Mouse (Mus musculus): ENCODE results near the gene Pald1.

The Pald1 gene

DNA sequence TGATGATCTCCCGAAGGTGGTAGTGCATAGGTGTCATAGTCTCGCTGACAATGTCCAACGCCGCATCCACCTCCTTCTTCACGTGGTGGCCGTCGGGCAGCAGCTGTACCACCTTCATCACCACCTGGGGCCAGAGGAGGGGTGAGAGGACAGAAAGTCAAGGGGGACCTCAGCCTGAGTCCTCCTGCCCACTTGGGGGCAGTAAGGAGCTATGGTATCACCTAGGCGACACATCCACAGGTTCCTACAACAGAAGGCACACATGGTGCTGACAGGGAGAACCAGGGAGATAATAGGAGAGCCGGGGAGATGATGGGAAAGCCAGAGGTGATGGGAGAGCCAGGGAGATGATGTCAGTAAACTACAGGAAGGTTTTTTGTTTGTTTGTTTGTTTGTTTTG, 44.1 kb downstream of the Pald1 start:
- ATAC-seq (ENCODE audit: insufficient number of reproducible peaks, low FRiP score, low TSS enrichment): no peak

- no peak for ATAC-seq (ENCODE audit: insufficient number of reproducible peaks, low FRiP score, low TSS enrichment)
Observed at GRCm38 (mm10) chr10:61337665-61338064, 45.7 kb downstream of the Pald1 start.

GRCm38 (mm10) chr10:61336592-61336991, 46.7 kb downstream of the Pald1 start:
- ATAC-seq (ENCODE audit: insufficient number of reproducible peaks, low FRiP score, low TSS enrichment): no peak

- ATAC-seq (ENCODE audit: insufficient number of reproducible peaks, low FRiP score, low TSS enrichment): peak; percentile 34; the same call in 1 of the 2 replicates
Observed at GRCm38 (mm10) chr10:61336137-61336536, 47.2 kb downstream of the Pald1 start.

DNA sequence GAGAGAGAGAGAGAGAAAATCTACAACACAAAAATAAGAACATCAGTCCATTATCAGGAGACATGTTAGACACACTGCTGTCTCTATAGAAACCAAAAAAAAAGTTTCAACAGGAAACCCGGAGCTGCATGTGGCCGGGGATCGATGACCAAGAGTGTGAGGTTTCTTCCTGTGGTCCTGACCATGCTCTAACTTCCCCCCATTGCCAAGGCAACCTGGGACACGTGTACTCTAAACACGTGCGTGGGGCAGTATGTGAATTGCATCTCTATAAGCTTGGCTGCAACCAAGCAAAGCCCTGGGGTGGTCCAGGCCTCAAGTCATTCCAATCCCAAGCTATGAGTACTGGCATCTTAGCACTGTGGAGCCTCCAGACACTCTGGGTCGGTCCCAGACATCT, 48.8 kb downstream of the Pald1 start:
- ATAC-seq (ENCODE audit: insufficient number of reproducible peaks, low FRiP score, low TSS enrichment): no peak

DNA sequence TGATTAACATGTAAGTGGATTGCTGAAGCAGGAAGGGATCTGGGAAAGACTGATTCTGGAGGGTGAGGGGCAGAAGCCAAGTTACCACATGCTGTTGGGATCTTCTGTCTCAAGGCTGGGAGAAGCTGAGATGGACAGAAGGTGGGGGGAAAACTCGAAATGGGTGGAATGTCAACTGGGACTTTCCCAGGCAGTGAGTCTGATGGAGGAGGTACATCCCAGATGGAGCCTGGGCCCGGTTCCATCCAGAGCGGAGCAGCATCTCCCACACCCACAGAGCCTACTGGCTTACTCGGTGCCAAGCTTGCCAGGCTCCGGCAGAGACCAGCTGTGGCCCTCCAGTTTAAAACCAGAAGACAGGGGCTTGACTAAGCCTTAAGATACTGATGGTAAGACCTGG, 52.3 kb downstream of the Pald1 start:
- peak; percentile 84 for ATAC-seq (ENCODE audit: insufficient number of reproducible peaks, low FRiP score, low TSS enrichment)

DNA sequence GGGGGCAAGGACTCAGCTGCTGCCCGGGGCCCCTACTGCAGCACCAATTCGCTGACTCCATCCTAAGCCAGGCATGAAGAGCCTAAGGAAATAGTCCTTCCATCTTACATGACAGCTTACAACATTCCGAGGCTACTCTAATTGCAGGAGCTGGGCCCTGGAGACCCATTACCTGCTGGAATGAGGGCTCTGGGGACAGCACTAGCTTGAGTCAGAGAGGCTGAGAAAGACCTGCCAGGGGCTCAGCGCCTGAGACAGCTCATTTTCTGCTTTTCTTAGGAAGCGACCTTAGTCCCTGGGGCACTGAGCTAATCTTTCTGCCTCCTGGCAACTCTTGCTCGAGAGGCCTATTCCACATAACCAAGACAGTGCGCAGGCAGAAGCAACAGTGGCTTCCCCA, 54.4 kb downstream of the Pald1 start:
- no peak for ATAC-seq (ENCODE audit: insufficient number of reproducible peaks, low FRiP score, low TSS enrichment)

- no peak for ATAC-seq (ENCODE audit: insufficient number of reproducible peaks, low FRiP score, low TSS enrichment)
Observed at GRCm38 (mm10) chr10:61327545-61327944, 55.8 kb downstream of the Pald1 start.

GRCm38 (mm10) chr10:61325782-61326328, 57.5 kb downstream of the Pald1 start:
- no peak for ATAC-seq (ENCODE audit: insufficient number of reproducible peaks, low FRiP score, low TSS enrichment)

- ATAC-seq (ENCODE audit: insufficient number of reproducible peaks, low FRiP score, low TSS enrichment): no peak
Observed at GRCm38 (mm10) chr10:61324717-61325116, 58.6 kb downstream of the Pald1 start.

GRCm38 (mm10) chr10:61318527-61318926, 64.8 kb downstream of the Pald1 start:
- ATAC-seq (ENCODE audit: insufficient number of reproducible peaks, low FRiP score, low TSS enrichment): no peak

- no peak for ATAC-seq (ENCODE audit: insufficient number of reproducible peaks, low FRiP score, low TSS enrichment)
Observed at GRCm38 (mm10) chr10:61315324-61315880, 67.9 kb downstream of the Pald1 start.

- no peak for ATAC-seq (ENCODE audit: insufficient number of reproducible peaks, low FRiP score, low TSS enrichment)
Observed at GRCm38 (mm10) chr10:61313750-61314149, 69.6 kb downstream of the Pald1 start.

GRCm38 (mm10) chr10:61312754-61313153, 70.6 kb downstream of the Pald1 start:
- no peak for ATAC-seq (ENCODE audit: insufficient number of reproducible peaks, low FRiP score, low TSS enrichment)

GRCm38 (mm10) chr10:61312159-61312558, 71.2 kb downstream of the Pald1 start:
- no peak for ATAC-seq (ENCODE audit: insufficient number of reproducible peaks, low FRiP score, low TSS enrichment)

GRCm38 (mm10) chr10:61308706-61309320, 74.5 kb downstream of the Pald1 start:
- ATAC-seq (ENCODE audit: insufficient number of reproducible peaks, low FRiP score, low TSS enrichment): no peak

DNA sequence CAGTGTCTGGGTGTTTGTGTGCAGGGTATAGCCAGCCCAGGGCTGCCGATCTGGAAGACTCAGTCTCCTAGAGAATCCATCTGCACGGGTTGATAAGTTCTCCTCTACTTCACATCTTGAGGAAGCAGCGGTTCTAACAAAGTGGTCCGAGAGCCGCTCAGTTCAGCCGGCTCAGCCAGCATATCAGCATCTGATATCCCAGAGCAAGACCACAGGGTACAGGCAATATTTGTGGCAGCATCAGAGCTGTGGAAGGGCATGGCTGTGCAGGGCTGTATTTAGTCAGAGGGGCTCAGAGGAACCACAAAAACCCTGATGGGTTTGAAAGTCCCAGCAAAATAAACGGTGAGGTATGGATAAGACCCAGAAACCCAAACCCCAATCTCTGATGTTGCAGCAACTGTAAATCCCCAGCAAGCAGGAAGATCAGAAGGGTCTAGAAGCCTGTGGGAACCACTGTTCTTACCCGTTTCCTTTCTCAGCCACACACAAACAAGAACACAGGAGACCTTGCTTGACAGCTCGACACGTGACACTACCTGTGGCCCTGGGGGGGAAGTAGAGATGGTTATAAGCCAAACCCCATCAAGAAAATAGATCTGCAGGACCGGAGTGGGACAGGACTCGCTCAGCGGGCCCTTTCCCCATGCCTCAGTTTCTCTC, 77.3 kb downstream of the Pald1 start:
- ATAC-seq (ENCODE audit: insufficient number of reproducible peaks, low FRiP score, low TSS enrichment): no peak

DNA sequence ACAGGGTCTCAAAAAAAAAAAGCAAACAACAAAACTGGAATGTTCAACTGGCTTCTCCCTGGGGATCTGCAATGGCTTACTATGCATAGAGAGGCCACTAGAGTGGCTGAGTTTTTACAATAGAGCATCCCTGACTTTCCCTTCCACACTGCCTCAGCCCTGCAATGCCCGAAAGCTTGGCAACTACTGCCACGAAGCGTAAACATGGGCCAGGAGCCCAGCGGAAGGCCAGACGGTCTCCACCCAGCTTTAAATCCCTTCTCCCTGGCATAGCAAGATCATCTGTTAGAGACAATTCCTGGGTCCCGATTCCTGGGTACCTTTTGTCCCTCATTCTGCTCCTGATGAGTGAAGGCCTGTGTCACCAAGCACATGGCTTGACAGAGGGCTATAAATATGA, 79.3 kb downstream of the Pald1 start:
- ATAC-seq (ENCODE audit: insufficient number of reproducible peaks, low FRiP score, low TSS enrichment): no peak

DNA sequence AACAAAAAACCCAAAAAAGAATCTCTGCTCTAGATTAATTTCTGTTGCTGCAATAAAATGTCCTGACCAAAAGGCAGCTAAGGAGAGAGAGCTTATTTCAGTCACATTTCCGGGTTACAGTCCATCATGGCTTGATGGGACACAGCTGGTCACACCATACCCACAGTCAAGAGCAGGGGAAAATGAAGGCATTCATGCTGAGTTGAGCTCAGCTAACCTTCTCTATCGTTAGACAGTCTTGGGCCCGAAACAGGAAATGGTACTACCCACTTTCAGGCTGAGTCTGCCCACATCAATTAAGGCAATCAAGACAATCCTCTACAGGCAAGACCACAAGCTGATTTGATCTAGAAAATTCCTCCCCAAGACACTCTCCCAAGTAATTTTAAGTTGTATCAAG, 82.3 kb downstream of the Pald1 start:
- ATAC-seq (ENCODE audit: insufficient number of reproducible peaks, low FRiP score, low TSS enrichment): no peak

DNA sequence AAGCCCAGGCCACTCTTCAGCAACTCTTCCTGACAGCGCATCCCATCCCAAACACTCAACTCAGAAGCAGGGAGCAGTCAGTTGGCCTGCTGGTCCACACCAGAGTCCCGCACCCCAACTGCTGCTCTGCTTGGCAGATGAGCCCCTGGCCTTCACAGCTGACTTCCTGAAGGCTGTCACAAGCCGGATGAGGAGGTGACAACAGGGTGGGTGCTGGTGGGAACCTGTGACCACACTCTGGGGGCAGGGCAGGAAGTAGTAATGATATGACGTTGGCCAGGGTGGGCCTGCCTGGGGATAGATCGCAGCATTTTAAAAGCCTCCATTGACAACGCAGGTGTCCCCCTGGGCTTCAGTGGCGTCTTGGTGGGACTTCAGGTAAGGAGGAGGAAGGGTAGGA, 85.9 kb downstream of the Pald1 start, which contains the start of gene Prf1:
Gene Prf1, plus strand, starts transcription at position 357 of the 400 bp plus-strand sequence.
- no peak for ATAC-seq (ENCODE audit: insufficient number of reproducible peaks, low FRiP score, low TSS enrichment)

DNA sequence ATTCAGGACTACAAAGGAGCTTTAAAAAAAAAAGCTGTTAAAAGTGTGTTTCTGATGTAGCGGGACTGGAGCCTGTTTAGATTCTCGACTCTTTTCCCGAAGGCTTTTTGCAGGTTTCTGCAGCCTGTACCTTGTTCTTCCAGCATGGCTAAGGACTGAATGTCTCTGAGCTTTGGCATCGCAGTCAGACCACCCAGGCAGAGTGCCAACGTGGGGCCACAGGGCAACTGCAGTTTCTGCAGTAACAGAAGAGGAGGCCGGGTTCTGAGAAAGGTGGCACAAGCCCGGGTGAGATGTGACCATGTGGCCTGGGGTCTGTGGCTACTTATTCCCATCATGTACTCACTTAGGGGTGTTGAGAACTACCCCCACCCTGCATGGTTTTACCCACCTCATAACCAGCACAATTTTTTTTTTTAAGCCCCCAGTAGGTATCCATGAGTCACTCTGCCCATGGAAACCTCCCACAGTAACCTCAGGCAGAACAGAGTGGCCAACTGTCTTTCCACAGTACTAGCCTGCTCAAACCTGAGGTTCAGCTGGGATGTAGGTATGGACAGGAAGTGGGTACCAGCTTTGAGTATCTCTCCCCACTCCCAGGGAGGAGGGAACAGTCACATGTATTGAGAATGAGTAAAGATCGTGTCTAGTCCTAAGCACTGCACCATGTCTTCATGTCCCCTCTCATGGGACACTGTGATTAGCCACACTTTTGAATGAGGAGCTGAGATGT, 86.5 kb downstream of the Pald1 start:
- no peak for ATAC-seq (ENCODE audit: insufficient number of reproducible peaks, low FRiP score, low TSS enrichment)

All from cerebellum, adult (tissue).